Mouse (Mus musculus): ENCODE measurements around the gene Olfr1014. TPM values are rescaled to one million over a fixed set of nuclear protein-coding genes. Genes with fewer than 3 reads are reported as not detected.

Olfr1014 gene
- 0.07 TPM for polyA plus RNA-seq (2017; shearing (Covaris generic))

GRCm38 (mm10) chr2:85772413-85772812, at the start of gene Olfr1014:
Gene Olfr1014 (plus strand): TSS chr2:85772713.

DNA sequence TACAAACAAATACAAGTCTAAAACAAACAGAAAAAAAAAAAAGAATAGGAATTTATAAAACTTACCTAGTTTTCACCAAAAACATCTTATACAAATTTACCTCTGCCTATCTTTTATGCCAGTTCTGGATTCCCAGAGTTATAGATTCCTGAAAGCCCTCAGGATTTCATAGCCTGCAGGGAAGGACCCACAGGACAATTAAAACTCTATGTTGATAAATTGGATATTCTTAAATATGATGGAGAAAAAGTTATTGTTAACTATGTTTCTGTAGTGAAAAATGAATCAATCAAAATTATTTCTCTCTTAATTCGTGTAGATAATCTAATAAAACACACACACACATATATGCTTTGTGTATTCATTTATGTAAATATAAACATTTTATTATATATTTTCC, 9.8 kb upstream of the Olfr1014 start, which contains the start of gene Olfr1012:
Olfr1012 (minus strand) TSS at position 101 of the 400 bp plus-strand sequence.

DNA sequence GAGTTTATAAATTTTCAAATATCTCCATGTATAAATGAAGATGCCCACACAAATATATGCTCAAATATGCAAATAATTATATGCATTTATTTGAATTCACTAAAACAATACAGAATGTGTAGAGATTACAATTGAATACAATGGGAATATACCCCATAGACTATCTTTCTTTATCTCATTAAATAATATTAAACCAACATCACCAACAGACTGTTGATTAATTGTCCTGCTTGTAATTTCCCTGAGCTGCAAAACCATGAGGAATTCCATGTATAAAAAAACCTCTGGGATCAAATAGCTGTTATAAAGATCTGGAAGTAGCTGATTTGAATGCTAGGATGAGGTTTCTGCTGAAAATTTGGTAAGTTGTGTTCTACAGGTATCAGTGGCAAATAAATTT, 5.7 kb upstream of the Olfr1014 start, which contains the start of gene Olfr1013:
Olfr1013 (plus strand) TSS at position 301 of the 400 bp plus-strand sequence.

GRCm38 (mm10) chr2:85781717-85782116, 9.2 kb downstream of the Olfr1014 start, which contains the start of gene Olfr1015:
Gene Olfr1015 (plus strand): TSS chr2:85782017.

GRCm38 (mm10) chr2:85802444-85802843, 29.9 kb downstream of the Olfr1014 start, which contains the start of gene Olfr1016:
Gene Olfr1016 (minus strand): TSS chr2:85802544.

GRCm38 (mm10) chr2:85818179-85818578, 45.7 kb downstream of the Olfr1014 start, which contains the start of gene Olfr1018:
Gene Olfr1018 (plus strand): TSS chr2:85818479.

Other genes starting within 250 kb of the Olfr1014 start
- not detected for gene Olfr996, start 193.5 kb upstream of the Olfr1014 start, polyA plus RNA-seq (2017; shearing (Covaris generic))
- gene Olfr998, start 183.8 kb upstream of the Olfr1014 start, polyA plus RNA-seq (2017; shearing (Covaris generic)), result not detected
- gene Olfr1000, start 160.8 kb upstream of the Olfr1014 start, polyA plus RNA-seq (2017; shearing (Covaris generic)), result not detected
- gene Olfr1002, start 122.0 kb upstream of the Olfr1014 start, polyA plus RNA-seq (2017; shearing (Covaris generic)), result not detected
- gene Olfr154, start 108.3 kb upstream of the Olfr1014 start, polyA plus RNA-seq (2017; shearing (Covaris generic)), result not detected
- gene Olfr1006, start 93.9 kb upstream of the Olfr1014 start, polyA plus RNA-seq (2017; shearing (Covaris generic)), result not detected
- gene Olfr1008, start 83.3 kb upstream of the Olfr1014 start, polyA plus RNA-seq (2017; shearing (Covaris generic)), result not detected
- not detected for gene Olfr1009, start 57.3 kb upstream of the Olfr1014 start, polyA plus RNA-seq (2017; shearing (Covaris generic))
- gene Olfr1012, start 9.9 kb upstream of the Olfr1014 start, polyA plus RNA-seq (2017; shearing (Covaris generic)), result not detected
- gene Olfr1013, start 5.6 kb upstream of the Olfr1014 start, polyA plus RNA-seq (2017; shearing (Covaris generic)), result not detected
- gene Olfr1015, start 9.3 kb downstream of the Olfr1014 start, polyA plus RNA-seq (2017; shearing (Covaris generic)), result not detected
- gene Olfr1016, start 29.8 kb downstream of the Olfr1014 start, polyA plus RNA-seq (2017; shearing (Covaris generic)), result 0.32 TPM
- not detected for gene Olfr1018, start 45.8 kb downstream of the Olfr1014 start, polyA plus RNA-seq (2017; shearing (Covaris generic))
- gene Olfr1019, start 72.8 kb downstream of the Olfr1014 start, polyA plus RNA-seq (2017; shearing (Covaris generic)), result not detected
- not detected for gene Olfr1020, start 74.3 kb downstream of the Olfr1014 start, polyA plus RNA-seq (2017; shearing (Covaris generic))
- not detected for gene Olfr1022, start 95.9 kb downstream of the Olfr1014 start, polyA plus RNA-seq (2017; shearing (Covaris generic))
- gene Olfr1023, start 112.9 kb downstream of the Olfr1014 start, polyA plus RNA-seq (2017; shearing (Covaris generic)), result not detected
- not detected for gene Olfr1024, start 132.3 kb downstream of the Olfr1014 start, polyA plus RNA-seq (2017; shearing (Covaris generic))
- not detected for gene Olfr1025-ps1, start 142.5 kb downstream of the Olfr1014 start, polyA plus RNA-seq (2017; shearing (Covaris generic))
- gene Olfr1026, start 148.8 kb downstream of the Olfr1014 start, polyA plus RNA-seq (2017; shearing (Covaris generic)), result not detected
- not detected for gene Olfr1028, start 177.7 kb downstream of the Olfr1014 start, polyA plus RNA-seq (2017; shearing (Covaris generic))
- 0.10 TPM for gene Olfr1029, start 201.2 kb downstream of the Olfr1014 start, polyA plus RNA-seq (2017; shearing (Covaris generic))
- gene Olfr1030, start 206.6 kb downstream of the Olfr1014 start, polyA plus RNA-seq (2017; shearing (Covaris generic)), result 0.04 TPM
- not detected for gene Olfr1031, start 217.6 kb downstream of the Olfr1014 start, polyA plus RNA-seq (2017; shearing (Covaris generic))
- gene Olfr1032, start 232.8 kb downstream of the Olfr1014 start, polyA plus RNA-seq (2017; shearing (Covaris generic)), result not detected
- 3.2 TPM for gene Olfr1033, start 247.9 kb downstream of the Olfr1014 start, polyA plus RNA-seq (2017; shearing (Covaris generic))